Mouse (Mus musculus) ES-Bruce4 (cell line): Measurements from ENCODE around the gene Dmrtc2. TPM values are rescaled to one million over a fixed set of nuclear protein-coding genes. Genes with fewer than 3 reads are reported as not detected.
"Not testable (repeated sequence)": the region's sequence is repeated elsewhere in the genome, so short reads cannot be mapped to it uniquely, and the experiment has no call there.

Experiments
- H3K27ac ChIP-seq: 2 replicates; pipeline ENCODE4 v1.5.1; 2012; ENCODE audit warnings: low read length, inconsistent platforms; ENCODE audit not compliant: insufficient read depth
- H3K27me3 ChIP-seq: 2 replicates; pipeline ENCODE4 v1.6.1; 2012; ENCODE audit warnings: mild to moderate bottlenecking, low read length, inconsistent platforms; ENCODE audit not compliant: control insufficient read depth, poor library complexity, insufficient read depth, severe bottlenecking
- H3K36me3 ChIP-seq: 2 replicates; pipeline ENCODE4 v1.6.1; 2012; ENCODE audit warnings: inconsistent platforms, mild to moderate bottlenecking, low read length, moderate library complexity; ENCODE audit not compliant: control insufficient read depth, poor library complexity, insufficient read depth, severe bottlenecking
- H3K4me1 ChIP-seq: one replicate; pipeline ENCODE4 v1.8.1; 2011; ENCODE audit warnings: low read length; ENCODE audit not compliant: control insufficient read depth, insufficient read depth
- H3K4me3 ChIP-seq: 2 replicates; pipeline ENCODE4 v1.5.1; 2011; ENCODE audit warnings: low read depth, mild to moderate bottlenecking, low read length
- H3K9ac ChIP-seq: 2 replicates; pipeline ENCODE4 v1.6.1; 2012; ENCODE audit warnings: low read depth, mild to moderate bottlenecking, inconsistent platforms; ENCODE audit not compliant: poor library complexity, severe bottlenecking
- H3K9me3 ChIP-seq: replicated peaks from 2 replicates; pipeline ENCODE4 v1.6.1; 2012; ENCODE audit warnings: mild to moderate bottlenecking, low read length, inconsistent platforms; ENCODE audit not compliant: control insufficient read depth, poor library complexity, insufficient read depth, severe bottlenecking
- CTCF ChIP-seq: IDR thresholded peaks from one replicate; pipeline ENCODE4 v1.8.1; 2011; ENCODE audit warnings: low read depth, low read length
- EP300 ChIP-seq: IDR thresholded peaks from 2 replicates; pipeline ENCODE4 v1.6.1; 2011; ENCODE audit warnings: low read depth, low read length; ENCODE audit not compliant: insufficient read depth
- POLR2A ChIP-seq: IDR thresholded peaks from one replicate; pipeline ENCODE4 v1.8.1; 2011; ENCODE audit warnings: low read length; ENCODE audit not compliant: insufficient read depth
- polyA plus RNA-seq: library from polyadenylated mRNA; stranded (reverse); fragments of >200 nt; gene quantifications from 2 replicates; pipeline ENCODE4 v1.2.4, GENCODE M21; 2011; ENCODE audit warnings: low read depth; ENCODE audit not compliant: missing spikeins, insufficient read depth, insufficient read length

Dmrtc2 gene
- polyA plus RNA-seq, 1 experiment = 0.75 TPM

GRCm38 (mm10) chr7:24887096-24887495 is 17.2 kb downstream of the Dmrtc2 start:
- peak overlapping the region; percentile 97 for H3K9ac ChIP-seq
- peaks cover 52% of the 10 kb centered on the region for H3K36me3 ChIP-seq
- H3K4me3 ChIP-seq = peak overlapping the region; percentile 90
- H3K27ac ChIP-seq = peak overlapping the region; percentile 70
- H3K4me1 ChIP-seq = no peaks in the 10 kb centered on the region
- no peaks in the 10 kb centered on the region for H3K27me3 ChIP-seq
- TF ChIP-seq POLR2A = no peak
- no peak for TF ChIP-seq EP300
- TF ChIP-seq CTCF = no peak
- H3K9me3 ChIP-seq = no peaks in the 10 kb centered on the region

GRCm38 (mm10) chr7:24889431-24890220 is 19.8 kb downstream of the Dmrtc2 start:
- H3K36me3 ChIP-seq = peaks cover 52% of the 10 kb centered on the region
- no peaks in the 10 kb centered on the region for H3K4me1 ChIP-seq
- H3K4me3 ChIP-seq = no peak overlapping the region
- no peak for TF ChIP-seq CTCF
- H3K9me3 ChIP-seq = no peaks in the 10 kb centered on the region
- no peak overlapping the region for H3K9ac ChIP-seq
- H3K27ac ChIP-seq = peak overlapping the region; percentile 42
- H3K27me3 ChIP-seq = no peaks in the 10 kb centered on the region

GRCm38 (mm10) chr7:24890281-24891216 is 20.7 kb downstream of the Dmrtc2 start:
- H3K27ac ChIP-seq = peak overlapping the region; percentile 42

GRCm38 (mm10) chr7:24891241-24892124 is 21.6 kb downstream of the Dmrtc2 start:
- no peaks in the 10 kb centered on the region for H3K27me3 ChIP-seq
- H3K4me3 ChIP-seq = no peak overlapping the region
- no peaks in the 10 kb centered on the region for H3K9me3 ChIP-seq
- peak overlapping the region; percentile 0 for H3K27ac ChIP-seq
- H3K4me1 ChIP-seq = no peaks in the 10 kb centered on the region
- no peak for TF ChIP-seq CTCF
- no peak for TF ChIP-seq POLR2A
- no peak for TF ChIP-seq EP300
- peaks cover 36% of the 10 kb centered on the region for H3K36me3 ChIP-seq
- H3K9ac ChIP-seq = no peak overlapping the region

More at GRCm38 (mm10) chr7:24890281-24891216, 20.7 kb downstream of the Dmrtc2 start:
- H3K4me1 ChIP-seq = no peaks in the 10 kb centered on the region
- H3K9ac ChIP-seq = no peak overlapping the region
- H3K36me3 ChIP-seq = peaks cover 46% of the 10 kb centered on the region
- no peak overlapping the region for H3K4me3 ChIP-seq
- H3K27me3 ChIP-seq = no peaks in the 10 kb centered on the region
- no peaks in the 10 kb centered on the region for H3K9me3 ChIP-seq
- TF ChIP-seq POLR2A = peak; percentile 11
- TF ChIP-seq EP300 = no peak
- TF ChIP-seq CTCF = peak; percentile 97

- peaks cover 30% of the 10 kb centered on the region for H3K36me3 ChIP-seq
- peak overlapping the region; percentile 0; the same call in 1 of the 2 replicates for H3K27ac ChIP-seq
- no peak overlapping the region for H3K9ac ChIP-seq
- no peak overlapping the region for H3K4me3 ChIP-seq
- H3K9me3 ChIP-seq = no peaks in the 10 kb centered on the region
- TF ChIP-seq EP300 (no peak), POLR2A (no peak), CTCF (no peak)
- no peaks in the 10 kb centered on the region for H3K27me3 ChIP-seq
- no peaks in the 10 kb centered on the region for H3K4me1 ChIP-seq
Measured at GRCm38 (mm10) chr7:24892125-24892583, 22.3 kb downstream of the Dmrtc2 start.

GRCm38 (mm10) chr7:24895749-24896148 is 25.9 kb downstream of the Dmrtc2 start:
- H3K9ac ChIP-seq, H3K9me3 ChIP-seq, H3K4me1 ChIP-seq, H3K36me3 ChIP-seq, H3K27me3 ChIP-seq, H3K4me3 ChIP-seq, H3K27ac ChIP-seq: not testable (repeated sequence)
